Mouse (Mus musculus) heart, postnatal 0 days (tissue): ENCODE measurements around the gene Baiap3. TPM values are rescaled to one million over a fixed set of nuclear protein-coding genes. Genes with fewer than 3 reads are reported as not detected.

Experiments used
- ATAC-seq: fragments of 200-750 bp; cut with Nextera tagmentation; 2 replicates; pipeline ENCODE4 v1.8.0; 2017; ENCODE audit warnings: low read depth, moderate number of reproducible peaks, moderate library complexity; ENCODE audit not compliant: insufficient read depth
- DNase-seq: peaks from one replicate; pipeline ENCODE4 v3.0.0-alpha.2; 2016; ENCODE audit warnings: low spot score
- H3K27ac ChIP-seq: fragments of 300-500 bp; sonication (generic); 2 replicates; pipeline ENCODE4 v1.5.1; 2014; ENCODE audit warnings: low read depth, mild to moderate bottlenecking
- H3K27me3 ChIP-seq: fragments of 300-500 bp; sonication (generic); 2 replicates; pipeline ENCODE4 v1.6.1; 2014; ENCODE audit warnings: low read length, mixed read lengths; ENCODE audit not compliant: control insufficient read depth, insufficient read depth
- H3K36me3 ChIP-seq: fragments of 300-500 bp; sonication (generic); replicated peaks from 2 replicates; pipeline ENCODE4 v1.6.1; 2014; ENCODE audit warnings: low read length, mixed read lengths; ENCODE audit not compliant: control insufficient read depth, insufficient read depth
- H3K4me1 ChIP-seq: fragments of 300-500 bp; sonication (generic); 2 replicates; pipeline ENCODE4 v1.6.1; 2014; ENCODE audit warnings: antibody characterized with exemption; ENCODE audit not compliant: control insufficient read depth, insufficient read depth
- H3K4me2 ChIP-seq: fragments of 300-500 bp; sonication (generic); 2 replicates; pipeline ENCODE4 v1.6.1; 2014; ENCODE audit warnings: low read depth, mild to moderate bottlenecking, low read length, moderate library complexity
- H3K4me3 ChIP-seq: fragments of 300-500 bp; sonication (generic); 2 replicates; pipeline ENCODE4 v1.5.1; 2014; ENCODE audit warnings: low read depth, low read length
- H3K9ac ChIP-seq: fragments of 300-500 bp; sonication (generic); replicated peaks from 2 replicates; pipeline ENCODE4 v1.6.1; 2014; ENCODE audit warnings: low read depth, low read length, mixed read lengths
- H3K9me3 ChIP-seq: fragments of 300-500 bp; sonication (generic); replicated peaks from 2 replicates; pipeline ENCODE4 v1.6.1; 2016; ENCODE audit warnings: low read length; ENCODE audit not compliant: control insufficient read depth
- CTCF ChIP-seq: IDR thresholded peaks from 2 replicates; pipeline ENCODE4 v1.5.1; 2016; ENCODE audit warnings: antibody characterized with exemption, control low read depth, low read depth
- EP300 ChIP-seq: IDR thresholded peaks from 2 replicates; pipeline ENCODE4 v1.6.1; 2016; ENCODE audit warnings: antibody characterized with exemption, low read depth
- WGBS: fragments of 180-500 bp; shearing (Covaris S2); extraction: QIAGEN DNeasy Blood & Tissue Kit; methylation state at CpG from one replicate; pipeline ENCODE4 v1.1.7; 2014; 5-methylcytosine and 5-hydroxymethylcytosine counted together
- polyA plus RNA-seq: library from polyadenylated mRNA; unstranded; fragments of >200 nt; fragmentation: Nextera tagmentation; extraction: Ambion mirVana; gene quantifications from 2 replicates; pipeline ENCODE4 v1.2.1, GENCODE M21; 2015
- total RNA-seq: library from RNA; depleted of rRNA; stranded (reverse); fragments of >200 nt; gene quantifications from 2 replicates; pipeline ENCODE4 v1.2.3, GENCODE M21; 2014; ENCODE audit warnings: low replicate concordance

The Baiap3 gene
- total and polyA plus RNA-seq, 2 experiments from 2014 or later: 0.22 TPM; not detected in 1

GRCm38 (mm10) chr17:25218967-25219366 is 37.2 kb downstream of the Baiap3 start:
- Histone ChIP-seq H3K4me3 (no peak overlapping the region), H3K27ac (no peak overlapping the region), H3K27me3 (no peaks in the 10 kb centered on the region), H3K36me3 (peaks cover 57% of the 10 kb centered on the region), H3K4me1 (peaks cover 5% of the 10 kb centered on the region; the same call in 1 of the 2 replicates), H3K4me2 (no peak overlapping the region), H3K9me3 (no peaks in the 10 kb centered on the region), H3K9ac (no peak overlapping the region)
- ATAC-seq (no peak), DNase-seq (no peak)
- TF ChIP-seq EP300: no peak
- TF ChIP-seq CTCF: no peak
- WGBS: 75% methylated on average over 9 of the region's 9 CpGs

- no peaks in the 10 kb centered on the region for H3K4me1 ChIP-seq
- no peak overlapping the region for H3K27ac ChIP-seq
- no peak for ATAC-seq
- H3K9me3 ChIP-seq: no peaks in the 10 kb centered on the region
- no peak overlapping the region for H3K9ac ChIP-seq
- no peak overlapping the region for H3K4me2 ChIP-seq
- 88% methylated on average over 3 of the region's 3 CpGs for WGBS
- TF ChIP-seq CTCF (no peak), EP300 (no peak)
- H3K27me3 ChIP-seq: no peaks in the 10 kb centered on the region
- H3K36me3 ChIP-seq: peaks cover 85% of the 10 kb centered on the region
- DNase-seq: no peak
- no peak overlapping the region for H3K4me3 ChIP-seq
These were observed 40.7 kb downstream of the Baiap3 start for GRCm38 (mm10) chr17:25215431-25215830.

GRCm38 (mm10) chr17:25211705-25212104 is 44.5 kb downstream of the Baiap3 start:
- H3K27me3 ChIP-seq: no peaks in the 10 kb centered on the region
- 63% methylated on average over 4 of the region's 4 CpGs for WGBS
- ATAC-seq (no peak), DNase-seq (no peak)
- H3K27ac ChIP-seq: peak overlapping the region; percentile 27; the same call in 1 of the 2 replicates
- no peak overlapping the region for H3K4me3 ChIP-seq
- H3K4me1 ChIP-seq: no peaks in the 10 kb centered on the region
- no peak overlapping the region for H3K4me2 ChIP-seq
- TF ChIP-seq CTCF (no peak), EP300 (no peak)
- H3K9me3 ChIP-seq: no peaks in the 10 kb centered on the region
- no peak overlapping the region for H3K9ac ChIP-seq
- peaks cover 89% of the 10 kb centered on the region for H3K36me3 ChIP-seq

GRCm38 (mm10) chr17:25210680-25211466 is 45.3 kb downstream of the Baiap3 start:
- no peak for TF ChIP-seq CTCF
- no peak for TF ChIP-seq EP300
- WGBS: 61% methylated on average over 15 of the region's 15 CpGs
- Histone ChIP-seq H3K27ac (peak overlapping the region; percentile 27; the same call in 1 of the 2 replicates), H3K4me3 (no peak overlapping the region), H3K27me3 (no peaks in the 10 kb centered on the region), H3K9ac (no peak overlapping the region), H3K4me1 (no peaks in the 10 kb centered on the region), H3K4me2 (no peak overlapping the region), H3K36me3 (peaks cover 87% of the 10 kb centered on the region), H3K9me3 (no peaks in the 10 kb centered on the region)
- DNase-seq: no peak
- no peak; the same call in 1 of the 2 replicates for ATAC-seq

- Histone ChIP-seq H3K27me3 (no peaks in the 10 kb centered on the region), H3K27ac (no peak overlapping the region), H3K4me3 (no peak overlapping the region), H3K4me1 (no peaks in the 10 kb centered on the region), H3K36me3 (peaks cover 87% of the 10 kb centered on the region), H3K9me3 (no peaks in the 10 kb centered on the region), H3K9ac (no peak overlapping the region), H3K4me2 (no peak overlapping the region)
- TF ChIP-seq EP300: no peak
- TF ChIP-seq CTCF: no peak
- DNase-seq (no peak), ATAC-seq (no peak)
- WGBS: 90% methylated on average over 4 of the region's 4 CpGs
These were observed 46.2 kb downstream of the Baiap3 start for GRCm38 (mm10) chr17:25210006-25210405.
